Mouse (Mus musculus) gonadal fat pad, adult 2 months (tissue): Measurements from ENCODE around the gene Ing4. TPM values are rescaled to one million over a fixed set of nuclear protein-coding genes. Genes with fewer than 3 reads are reported as not detected.
A peak's percentile ranks its signal among the peaks of the same experiment; 100 is the strongest.
"Not testable (repeated sequence)": the region's sequence is repeated elsewhere in the genome, so short reads cannot be mapped to it uniquely, and the experiment has no call there.

Experiments used
- DNase-seq: peaks from one replicate; pipeline ENCODE4 v3.0.0-alpha.2; 2012; ENCODE audit warnings: low read depth
- polyA plus RNA-seq: library from polyadenylated mRNA; depleted of rRNA; stranded (reverse); fragments of >200 nt; gene quantifications from 2 replicates; pipeline ENCODE4 v1.2.3, GENCODE M21; 2012

Ing4 gene
- polyA plus RNA-seq, 1 experiment, result 59.6 TPM

DNA sequence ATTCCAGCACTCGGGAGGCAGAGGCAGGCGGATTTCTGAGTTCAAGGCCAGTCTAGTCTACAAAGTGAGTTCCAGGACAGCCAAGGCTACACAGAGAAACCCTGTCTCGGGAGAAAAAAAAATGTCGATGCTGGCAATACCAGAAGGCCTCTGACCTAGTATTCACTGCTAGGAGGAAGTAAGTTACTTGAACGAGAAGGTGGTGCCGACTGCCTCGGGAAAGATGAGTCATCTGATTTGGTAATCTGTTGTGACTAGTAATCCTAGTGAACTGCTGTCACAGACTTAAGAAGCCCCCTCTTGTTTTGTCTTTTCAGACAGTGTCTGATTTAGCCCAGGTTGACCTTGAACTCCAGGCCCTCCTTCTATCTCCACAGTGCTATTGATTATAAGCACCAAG lies 1.5 kb downstream of the Ing4 start:
- peak; percentile 73 for DNase-seq

DNA sequence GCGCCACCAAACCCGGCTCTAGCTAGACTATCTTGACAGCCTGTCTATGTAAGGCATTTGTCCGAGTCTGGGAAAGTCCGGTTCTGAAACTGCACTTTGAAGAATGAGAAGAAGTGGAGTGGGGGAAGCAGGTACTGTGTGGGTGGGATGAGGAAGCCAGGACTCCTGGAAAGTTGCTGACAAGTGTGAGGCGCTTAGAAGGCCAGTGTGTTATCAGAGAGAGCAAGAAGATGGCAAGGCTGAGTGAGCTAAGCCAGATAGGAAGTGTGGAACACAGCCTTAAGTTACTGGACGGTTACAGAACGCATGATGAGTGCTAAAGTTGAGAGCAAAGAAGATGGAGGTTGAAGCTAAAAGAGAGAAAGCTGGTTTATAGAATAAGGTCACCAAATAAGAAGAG lies 2.5 kb downstream of the Ing4 start:
- no peak for DNase-seq

GRCm38 (mm10) chr6:125046691-125047090 lies 7.1 kb downstream of the Ing4 start:
- no peak for DNase-seq

DNA sequence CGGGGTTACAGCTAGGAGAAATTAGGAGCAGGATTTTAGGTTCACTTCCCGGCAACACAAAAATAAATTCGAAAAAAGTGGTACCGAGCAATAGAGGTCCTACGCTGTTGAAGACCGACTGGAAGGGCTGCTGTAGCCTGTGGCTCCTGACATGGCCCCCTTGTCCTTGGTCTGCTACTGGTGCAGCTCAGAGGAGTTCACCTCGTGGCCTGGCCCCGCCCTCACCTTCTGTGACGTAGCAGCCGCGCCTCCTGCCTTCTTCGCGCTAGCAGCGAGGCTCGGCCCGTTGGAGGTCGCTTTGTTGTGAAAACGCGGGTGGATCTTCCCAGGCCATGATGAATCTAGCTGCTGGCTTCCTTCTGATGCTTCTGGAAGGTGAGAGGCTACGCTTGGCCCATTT lies 10.1 kb downstream of the Ing4 start, which contains the start of gene Acrbp:
Gene Acrbp, plus strand, starts transcription at position 12 of the 400 bp plus-strand sequence.
- DNase-seq, result no peak

GRCm38 (mm10) chr6:125051237-125051636 lies 11.7 kb downstream of the Ing4 start:
- DNase-seq, result no peak

GRCm38 (mm10) chr6:125061493-125061892 lies 21.9 kb downstream of the Ing4 start:
- DNase-seq, result no peak

- no peak for DNase-seq
Measured at GRCm38 (mm10) chr6:125062511-125062910, 23.0 kb downstream of the Ing4 start.

- no peak for DNase-seq
Measured at GRCm38 (mm10) chr6:125063906-125064305, 24.3 kb downstream of the Ing4 start.

GRCm38 (mm10) chr6:125065223-125065622 lies 25.7 kb downstream of the Ing4 start:
- not testable (repeated sequence) for DNase-seq

DNA sequence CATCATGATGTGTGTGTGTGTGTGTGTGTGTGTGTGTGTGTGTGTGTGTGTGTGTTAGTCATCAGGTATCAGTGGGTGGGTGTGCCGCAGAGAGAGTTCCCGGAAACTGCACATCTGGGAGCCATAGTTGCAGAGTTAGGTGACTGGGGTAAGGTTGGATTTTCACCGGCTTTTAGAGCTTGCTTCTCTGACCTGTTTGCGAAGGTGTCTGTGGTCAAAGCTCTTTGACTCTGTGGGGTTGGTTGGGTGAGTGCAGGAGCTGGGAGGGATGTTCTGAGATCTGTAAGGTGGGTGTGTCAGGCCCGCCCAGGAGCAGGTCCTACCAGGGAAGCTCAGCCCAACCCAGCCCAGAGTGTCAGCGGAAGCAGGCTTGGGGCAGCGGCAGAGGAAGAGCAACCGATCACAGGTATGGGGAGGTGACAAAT lies 28.0 kb downstream of the Ing4 start, which contains the start of gene Lpar5:
Gene Lpar5, plus strand, starts transcription at position 350 of the 425 bp plus-strand sequence.
- no peak for DNase-seq

- no peak for DNase-seq
Measured at GRCm38 (mm10) chr6:125071170-125071895, 31.8 kb downstream of the Ing4 start.

DNA sequence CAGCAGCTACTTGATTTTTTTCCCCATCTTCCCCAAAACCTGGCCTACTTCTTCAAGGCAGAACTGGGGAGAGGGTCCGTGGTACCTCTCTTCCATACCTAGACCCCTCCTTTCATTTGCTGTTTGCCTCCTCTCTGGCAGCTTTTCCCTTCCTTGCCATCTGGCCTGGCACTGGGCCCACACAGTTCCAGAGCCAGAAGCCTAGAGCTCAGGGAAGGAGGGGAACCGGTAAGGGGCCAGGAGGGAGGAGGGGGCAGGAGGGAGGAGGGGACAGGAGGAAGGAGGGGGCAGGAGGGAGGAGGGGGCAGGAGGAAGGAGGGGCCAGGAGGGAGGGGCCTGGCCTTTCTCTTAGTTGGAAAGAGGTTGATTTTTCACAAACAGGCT lies 32.3 kb downstream of the Ing4 start:
- no peak for DNase-seq

GRCm38 (mm10) chr6:125073825-125074224 lies 34.3 kb downstream of the Ing4 start:
- no peak for DNase-seq

GRCm38 (mm10) chr6:125081394-125081793 lies 41.8 kb downstream of the Ing4 start:
- DNase-seq, result no peak

DNA sequence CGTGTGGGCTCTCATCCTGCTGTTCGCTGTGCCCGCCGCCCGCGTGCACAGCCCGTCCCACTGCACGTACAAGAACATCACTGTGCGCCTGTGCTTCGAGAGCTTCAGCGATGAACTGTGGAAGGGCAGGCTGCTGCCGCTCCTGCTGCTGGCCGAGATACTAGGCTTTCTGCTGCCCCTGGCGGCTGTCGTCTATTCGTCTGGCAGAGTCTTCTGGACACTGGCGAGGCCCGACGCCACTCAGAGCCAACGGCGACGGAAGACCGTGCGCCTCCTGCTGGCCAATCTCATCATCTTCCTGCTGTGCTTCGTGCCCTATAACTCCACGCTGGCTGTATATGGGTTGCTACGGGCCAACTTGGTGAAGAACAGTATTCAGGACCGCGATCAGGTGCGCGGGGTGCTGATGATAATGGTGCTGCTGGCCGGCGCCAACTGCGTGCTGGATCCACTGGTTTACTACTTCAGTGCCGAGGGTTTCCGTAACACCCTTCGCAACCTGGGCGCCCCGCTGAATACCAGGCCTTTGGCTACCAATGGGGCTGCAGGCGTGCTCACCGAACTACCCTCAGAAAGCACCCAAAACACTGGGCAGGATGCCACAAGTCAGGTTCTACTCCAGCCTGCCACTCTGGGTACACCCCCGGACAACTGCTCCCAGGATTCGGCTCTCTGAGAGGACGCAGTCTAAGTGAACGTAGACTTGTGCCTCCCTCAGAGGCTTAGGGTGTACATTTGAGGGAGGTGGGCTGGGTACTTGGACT lies 42.4 kb downstream of the Ing4 start:
- no peak for DNase-seq

- no peak for DNase-seq
Measured at GRCm38 (mm10) chr6:125082801-125083386, 43.3 kb downstream of the Ing4 start.

- no peak for DNase-seq
Measured at GRCm38 (mm10) chr6:125084424-125084823, 44.9 kb downstream of the Ing4 start.

DNA sequence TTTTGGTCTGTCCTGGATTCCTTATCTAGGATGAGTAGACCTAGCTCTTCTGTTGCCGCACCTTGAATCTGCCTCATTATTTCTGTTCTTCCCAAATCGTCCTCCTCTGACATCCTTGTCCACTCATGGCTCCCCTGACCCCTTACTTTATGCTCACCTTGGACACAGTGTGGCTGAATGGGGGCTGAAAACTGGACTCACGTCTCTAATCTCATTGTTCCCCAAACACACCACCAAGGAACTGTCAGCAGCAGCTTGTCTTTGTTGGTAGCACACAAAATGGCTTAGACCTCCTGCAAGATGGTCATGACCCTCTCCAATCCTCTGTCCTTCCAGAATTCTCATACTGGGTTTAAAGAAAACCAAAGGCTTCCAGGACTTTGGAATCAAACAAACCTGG lies 48.4 kb downstream of the Ing4 start:
- DNase-seq, result no peak

GRCm38 (mm10) chr6:125088561-125089321 lies 49.2 kb downstream of the Ing4 start:
- DNase-seq, result no peak

GRCm38 (mm10) chr6:125089521-125090321 lies 50.2 kb downstream of the Ing4 start:
- DNase-seq, result no peak
